Mouse (Mus musculus): ENCODE measurements around the gene Tbx2. TPM values are rescaled to one million over a fixed set of nuclear protein-coding genes. Genes with fewer than 3 reads are reported as not detected.

The Tbx2 gene
- total and polyA plus RNA-seq, 3 experiments, result 0.01 TPM; not detected in 2

DNA sequence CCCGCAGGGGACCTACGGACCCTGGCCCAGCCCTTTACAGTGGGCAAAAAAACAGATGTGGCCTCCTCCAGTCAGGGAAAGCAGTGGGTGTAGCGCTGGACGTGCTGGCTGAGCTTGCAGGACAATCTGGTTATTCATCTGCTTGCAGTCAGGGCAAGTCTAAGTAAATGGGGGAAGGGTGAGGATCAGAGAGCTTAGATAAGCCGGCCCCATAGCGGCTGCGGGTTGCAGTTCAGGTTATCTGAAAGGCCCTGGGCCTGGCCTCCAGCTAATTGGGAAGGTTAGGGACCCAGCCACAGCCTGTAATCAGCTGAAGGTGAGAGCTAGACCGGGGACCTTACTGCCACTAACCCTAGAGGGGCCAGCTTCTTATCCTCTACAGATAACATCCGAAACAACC, 5.0 kb upstream of the Tbx2 start:
- Histone ChIP-seq H3K9me3 (replicated peaks; ENCODE audit: insufficient read depth, low read length) (no peaks in the 10 kb centered on the region), H3K4me1 (ENCODE audit: control insufficient read depth in 1 of 2, insufficient read depth in 2 of 2, low read length in 2 of 2) (peaks cover 0 to 7% of the 10 kb centered on the region in 2 experiments; a peak in 1 of 4 replicates), H3K27me3 (ENCODE audit: control insufficient read depth in 1 of 2, insufficient read depth in 2 of 2, low read length in 2 of 2) (no peaks in the 10 kb centered on the region), H3K79me2 (ENCODE audit: control insufficient read depth, insufficient read depth, low read length, poor library complexity) (no peaks in the 10 kb centered on the region), H3K27ac (ENCODE audit: control insufficient read depth, low read depth, low read length) (no peak overlapping the region), H3K9ac (ENCODE audit: control insufficient read depth, low read depth, low read length, poor library complexity, severe bottlenecking) (no peak overlapping the region), H3K4me3 (ENCODE audit: control insufficient read depth in 1 of 2, insufficient read depth in 1 of 2, low read depth in 2 of 2, low read length in 2 of 2) (no peak overlapping the region), H3K36me3 (ENCODE audit: control insufficient read depth in 1 of 2, insufficient read depth in 2 of 2, low read length in 2 of 2) (no peaks in the 10 kb centered on the region)
- TF ChIP-seq EP300 (IDR thresholded peaks at IDR 0.05; ENCODE audit: low read depth in 1 of 2, low read length in 2 of 2) (peak; percentile 36 to 40; a peak in 1 of 4 replicates), GATA1 (IDR thresholded peaks at IDR 0.05; ENCODE audit: low read depth, low read length) (peak; percentile 47), TCF12 (IDR thresholded peaks at IDR 0.05; ENCODE audit: low read depth, low read length) (peak; percentile 10; the same call in 1 of the 2 replicates), CHD2 (IDR thresholded peaks at IDR 0.05; ENCODE audit: low read length) (no peak), NRF1 (IDR thresholded peaks at IDR 0.05; ENCODE audit: insufficient read depth, low read depth, low read length, poor library complexity, severe bottlenecking) (no peak), HCFC1 (IDR thresholded peaks at IDR 0.05; ENCODE audit: low read depth, low read length) (no peak)
- peak; percentile 52 for DNase-seq (ENCODE audit: low read depth, low spot score)

DNA sequence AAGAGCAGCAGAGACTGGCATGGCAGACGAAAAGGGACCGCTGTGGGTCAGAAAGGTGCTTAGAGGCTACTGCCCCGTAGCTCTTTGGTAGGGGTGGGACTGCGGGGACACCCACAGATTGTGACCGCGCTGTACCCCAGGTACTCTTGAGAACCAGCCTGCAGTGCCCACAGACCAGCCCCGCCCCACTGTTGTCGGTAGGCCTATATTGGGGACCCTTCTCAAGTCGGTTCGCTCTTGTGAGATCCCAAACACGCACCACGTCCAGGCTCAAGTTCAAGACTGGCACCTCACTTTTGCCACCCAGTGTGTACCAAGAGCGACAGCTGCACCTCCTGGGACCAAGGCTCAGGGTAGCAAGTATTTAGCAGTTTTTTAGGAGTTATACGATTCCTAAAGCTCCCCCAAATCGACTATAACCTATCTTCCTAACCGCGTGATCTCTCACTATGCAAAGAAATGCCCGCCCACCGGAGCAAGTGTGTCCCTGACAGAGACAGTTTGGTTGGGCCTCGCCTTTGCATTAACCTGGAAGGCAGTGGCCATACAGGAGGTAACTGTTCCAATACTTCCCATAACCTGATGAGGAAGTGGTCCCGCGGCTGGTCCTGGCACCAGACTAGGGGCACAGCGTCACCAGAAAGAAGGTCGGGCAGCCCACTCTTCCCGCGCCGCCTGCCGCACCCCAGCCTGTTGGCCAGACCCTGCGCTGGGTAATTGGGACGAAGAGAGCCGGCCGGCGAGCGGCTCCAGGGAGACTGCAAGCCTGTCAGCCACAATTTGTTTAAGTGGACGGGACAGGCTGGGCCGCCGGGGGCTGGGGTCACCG, 3.4 kb upstream of the Tbx2 start:
- Histone ChIP-seq H3K4me3 (ENCODE audit: control insufficient read depth in 1 of 2, insufficient read depth in 1 of 2, low read depth in 2 of 2, low read length in 2 of 2) (no peak overlapping the region), H3K9ac (ENCODE audit: control insufficient read depth, low read depth, low read length, poor library complexity, severe bottlenecking) (no peak overlapping the region), H3K9me3 (replicated peaks; ENCODE audit: insufficient read depth, low read length) (no peaks in the 10 kb centered on the region), H3K4me1 (ENCODE audit: control insufficient read depth in 1 of 2, insufficient read depth in 2 of 2, low read length in 2 of 2) (peaks cover 0 to 7% of the 10 kb centered on the region in 2 experiments; a peak in 1 of 4 replicates), H3K27me3 (ENCODE audit: control insufficient read depth in 1 of 2, insufficient read depth in 2 of 2, low read length in 2 of 2) (no peaks in the 10 kb centered on the region), H3K27ac (ENCODE audit: control insufficient read depth, low read depth, low read length) (no peak overlapping the region), H3K36me3 (ENCODE audit: control insufficient read depth in 1 of 2, insufficient read depth in 2 of 2, low read length in 2 of 2) (no peaks in the 10 kb centered on the region), H3K79me2 (ENCODE audit: control insufficient read depth, insufficient read depth, low read length, poor library complexity) (no peaks in the 10 kb centered on the region)
- TF ChIP-seq POLR2AphosphoS5 (IDR thresholded peaks at IDR 0.05; ENCODE audit: borderline replicate concordance, low read depth, low read length), result no peak
- no peak for TF ChIP-seq ZNF384 (IDR thresholded peaks at IDR 0.05; ENCODE audit: low read depth, low read length)
- TF ChIP-seq MAZ (IDR thresholded peaks at IDR 0.05; ENCODE audit: low read depth, low read length), result no peak
- no peak for TF ChIP-seq ELF1 (IDR thresholded peaks at IDR 0.05; ENCODE audit: low read depth, low read length)
- no peak for TF ChIP-seq MXI1 (IDR thresholded peaks at IDR 0.05; ENCODE audit: low read depth, low read length)
- TF ChIP-seq EP300 (IDR thresholded peaks at IDR 0.05; ENCODE audit: low read depth in 1 of 2, low read length in 2 of 2), result no peak
- TF ChIP-seq MAX (IDR thresholded peaks at IDR 0.05; ENCODE audit: low read length), result no peak
- no peak for TF ChIP-seq HCFC1 (IDR thresholded peaks at IDR 0.05; ENCODE audit: low read depth, low read length)
- no peak for TF ChIP-seq UBTF (IDR thresholded peaks at IDR 0.05; ENCODE audit: borderline replicate concordance, insufficient read depth, low read depth, low read length)
- no peak for TF ChIP-seq MYB (IDR thresholded peaks at IDR 0.05; ENCODE audit: low read depth, low read length)
- DNase-seq (ENCODE audit: low read depth, low spot score), result no peak

All from MEL (cell line).